Mouse (Mus musculus): ENCODE measurements around the gene Efna3. TPM values are rescaled to one million over a fixed set of nuclear protein-coding genes. Genes with fewer than 3 reads are reported as not detected.
A peak's percentile ranks its signal among the peaks of the same experiment; 100 is the strongest.

The Efna3 gene
- polyA plus RNA-seq, 2 experiments: 32.1 to 38.1 TPM

DNA sequence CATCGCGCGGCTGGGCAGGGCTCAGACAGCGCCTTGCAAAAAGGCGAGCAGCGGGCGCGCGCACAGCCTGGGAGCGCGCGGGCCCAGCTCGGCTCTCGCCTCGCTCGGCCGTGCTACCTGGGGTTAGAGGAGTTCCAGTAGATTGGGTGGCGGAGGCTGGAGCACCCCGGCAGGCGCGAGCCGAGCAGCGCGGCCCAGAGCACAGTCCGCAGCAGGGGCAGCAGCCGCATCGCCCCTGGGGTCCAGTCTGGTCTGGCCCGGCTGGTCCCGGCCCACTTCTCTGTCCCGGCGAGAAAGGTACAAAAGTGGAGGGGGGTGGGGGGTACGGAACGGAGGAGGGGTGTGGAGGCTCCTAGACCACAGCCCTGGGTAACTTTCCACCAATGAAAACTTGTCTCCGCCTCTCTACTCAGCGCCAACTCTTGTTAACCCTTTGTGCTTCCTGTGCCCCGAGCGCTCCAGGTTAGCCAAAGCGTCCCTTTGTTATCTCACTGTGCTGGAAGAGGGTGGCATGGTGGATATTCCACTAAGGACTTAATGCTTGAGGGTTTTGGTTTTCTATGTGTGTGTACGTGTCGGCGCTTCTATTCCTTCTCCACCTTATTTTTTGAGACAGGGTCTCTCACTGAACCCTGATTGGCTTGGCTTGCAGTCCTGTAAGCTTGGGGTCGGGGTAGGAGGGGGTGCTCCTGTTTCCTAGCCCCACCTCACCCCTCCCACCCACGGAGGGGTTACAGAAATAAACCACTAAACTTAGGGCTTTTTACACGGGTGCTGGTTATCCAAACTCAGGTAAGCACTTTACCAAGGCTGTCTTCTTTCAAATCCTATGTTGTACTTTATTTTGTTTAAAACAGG, 15.2 kb upstream of the Efna3 start, which contains the start of gene Efna4:
Efna4 (minus strand) TSS at position 308 of the 858 bp plus-strand sequence.
- ATAC-seq (ENCODE audit: low FRiP score, low read depth): peak; percentile 94
- H3K27me3 ChIP-seq (ENCODE audit: control insufficient read depth, insufficient read depth, low read length): no peaks in the 10 kb centered on the region
- H3K27ac ChIP-seq (replicated peaks; ENCODE audit: low read depth, low read length): peak within 1 kb of the TSS; percentile 92
- H3K4me1 ChIP-seq (ENCODE audit: control insufficient read depth, insufficient read depth, low read length): peaks cover 32% of the 10 kb centered on the region
- H3K4me3 ChIP-seq (replicated peaks; ENCODE audit: low read length): peak within 1 kb of the TSS; percentile 87
- 5% methylated on average over 39 of the region's 44 CpGs for WGBS
- H3K9ac ChIP-seq (ENCODE audit: low read depth, low read length, severe bottlenecking): peak within 1 kb of the TSS; percentile 94
- peaks cover 34% of the 10 kb centered on the region for H3K36me3 ChIP-seq (ENCODE audit: control insufficient read depth, insufficient read depth, low read length)
- TF ChIP-seq POLR2A (IDR thresholded peaks at IDR 0.05; ENCODE audit: borderline replicate concordance, extremely low read depth, insufficient read depth, insufficient read length): peak; percentile 60; the same call in 1 of the 2 replicates
- peak; percentile 94 for DNase-seq (ENCODE audit: low spot score)
- peak within 1 kb of the TSS; percentile 75 for H3K4me2 ChIP-seq (replicated peaks; ENCODE audit: low read depth, low read length, severe bottlenecking)
- no peaks in the 10 kb centered on the region for H3K9me3 ChIP-seq (ENCODE audit: control insufficient read depth, low read length)

- peak overlapping the region; percentile 92 for H3K27ac ChIP-seq (replicated peaks; ENCODE audit: low read depth, low read length)
- peaks cover 38% of the 10 kb centered on the region for H3K36me3 ChIP-seq (ENCODE audit: control insufficient read depth, insufficient read depth, low read length)
- no peak for ATAC-seq (ENCODE audit: low FRiP score, low read depth)
- peaks cover 38% of the 10 kb centered on the region for H3K4me1 ChIP-seq (ENCODE audit: control insufficient read depth, insufficient read depth, low read length)
- peak overlapping the region; percentile 94 for H3K9ac ChIP-seq (ENCODE audit: low read depth, low read length, severe bottlenecking)
- no peak for TF ChIP-seq POLR2A (IDR thresholded peaks at IDR 0.05; ENCODE audit: borderline replicate concordance, extremely low read depth, insufficient read depth, insufficient read length)
- H3K9me3 ChIP-seq (ENCODE audit: control insufficient read depth, low read length): no peaks in the 10 kb centered on the region
- under 1% methylated on average over 18 of the region's 21 CpGs for WGBS
- DNase-seq (ENCODE audit: low spot score): peak; percentile 5
- H3K4me3 ChIP-seq (replicated peaks; ENCODE audit: low read length): peak overlapping the region; percentile 87
- H3K27me3 ChIP-seq (ENCODE audit: control insufficient read depth, insufficient read depth, low read length): no peaks in the 10 kb centered on the region
- H3K4me2 ChIP-seq (replicated peaks; ENCODE audit: low read depth, low read length, severe bottlenecking): peak overlapping the region; percentile 75
Observed at GRCm38 (mm10) chr3:89337062-89337720, 14.4 kb upstream of the Efna3 start.

GRCm38 (mm10) chr3:89336529-89336928, 13.8 kb upstream of the Efna3 start:
- Histone ChIP-seq H3K4me2 (replicated peaks; ENCODE audit: low read depth, low read length, severe bottlenecking) (peak overlapping the region; percentile 75), H3K27ac (replicated peaks; ENCODE audit: low read depth, low read length) (no peak overlapping the region), H3K4me3 (replicated peaks; ENCODE audit: low read length) (peak overlapping the region; percentile 87), H3K36me3 (ENCODE audit: control insufficient read depth, insufficient read depth, low read length) (peaks cover 35% of the 10 kb centered on the region), H3K27me3 (ENCODE audit: control insufficient read depth, insufficient read depth, low read length) (no peaks in the 10 kb centered on the region), H3K9ac (ENCODE audit: low read depth, low read length, severe bottlenecking) (peak overlapping the region; percentile 94), H3K4me1 (ENCODE audit: control insufficient read depth, insufficient read depth, low read length) (peaks cover 38% of the 10 kb centered on the region), H3K9me3 (ENCODE audit: control insufficient read depth, low read length) (no peaks in the 10 kb centered on the region)
- WGBS: 19% methylated on average over 6 of the region's 6 CpGs
- ATAC-seq (ENCODE audit: low FRiP score, low read depth) (no peak), DNase-seq (ENCODE audit: low spot score) (no peak)
- TF ChIP-seq POLR2A (IDR thresholded peaks at IDR 0.05; ENCODE audit: borderline replicate concordance, extremely low read depth, insufficient read depth, insufficient read length): no peak

DNA sequence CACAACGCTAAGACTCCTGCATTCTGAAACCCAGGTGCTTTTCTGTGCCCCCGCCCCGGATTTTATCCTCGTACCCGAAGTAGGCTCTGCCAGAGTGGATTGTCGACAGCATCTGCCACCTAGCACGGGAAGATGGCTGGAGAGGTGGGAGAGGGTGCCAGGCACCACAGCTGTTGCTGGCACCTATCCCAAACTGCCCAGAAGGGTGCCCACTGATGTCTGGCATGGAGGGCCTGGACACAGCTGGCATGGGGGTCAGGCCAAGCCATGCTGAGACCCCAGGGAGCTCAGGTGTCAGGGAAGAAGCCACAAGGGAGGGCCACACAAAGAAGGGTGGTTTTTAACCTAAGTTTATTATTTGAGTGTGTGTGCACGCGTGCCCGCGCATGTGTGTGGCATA, 10.3 kb upstream of the Efna3 start:
- 48% methylated on average over 11 of the region's 11 CpGs for WGBS
- H3K9me3 ChIP-seq (ENCODE audit: control insufficient read depth, low read length): no peaks in the 10 kb centered on the region
- H3K4me2 ChIP-seq (replicated peaks; ENCODE audit: low read depth, low read length, severe bottlenecking): no peak overlapping the region
- DNase-seq (ENCODE audit: low spot score): no peak
- H3K4me3 ChIP-seq (replicated peaks; ENCODE audit: low read length): no peak overlapping the region
- peaks cover 28% of the 10 kb centered on the region for H3K36me3 ChIP-seq (ENCODE audit: control insufficient read depth, insufficient read depth, low read length)
- H3K27me3 ChIP-seq (ENCODE audit: control insufficient read depth, insufficient read depth, low read length): no peaks in the 10 kb centered on the region
- H3K4me1 ChIP-seq (ENCODE audit: control insufficient read depth, insufficient read depth, low read length): peaks cover 18% of the 10 kb centered on the region
- no peak overlapping the region for H3K27ac ChIP-seq (replicated peaks; ENCODE audit: low read depth, low read length)
- TF ChIP-seq POLR2A (IDR thresholded peaks at IDR 0.05; ENCODE audit: borderline replicate concordance, extremely low read depth, insufficient read depth, insufficient read length): no peak
- peak overlapping the region; percentile 22; the same call in 1 of the 2 replicates for H3K9ac ChIP-seq (ENCODE audit: low read depth, low read length, severe bottlenecking)
- no peak for ATAC-seq (ENCODE audit: low FRiP score, low read depth)

DNA sequence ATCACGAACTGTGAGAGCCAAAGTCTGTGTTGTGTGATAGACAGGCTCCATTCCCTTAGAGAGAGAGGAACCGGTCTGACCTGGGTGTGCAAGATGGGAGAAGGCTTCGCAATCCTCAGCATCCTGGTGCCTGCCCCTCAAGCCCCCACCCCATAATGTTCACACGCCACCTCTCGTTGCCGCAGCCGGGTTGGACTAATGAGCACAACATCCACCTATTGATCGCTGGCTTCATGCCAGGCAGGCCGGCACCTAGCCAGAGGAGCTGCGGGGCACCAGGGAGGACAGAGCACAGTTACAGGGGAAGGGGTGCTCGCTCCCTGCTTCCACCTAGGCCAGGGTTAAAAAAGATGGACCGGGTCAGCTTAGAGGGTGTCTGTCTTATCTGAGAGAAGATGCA, 9.7 kb upstream of the Efna3 start:
- no peak overlapping the region for H3K27ac ChIP-seq (replicated peaks; ENCODE audit: low read depth, low read length)
- H3K4me1 ChIP-seq (ENCODE audit: control insufficient read depth, insufficient read depth, low read length): peaks cover 18% of the 10 kb centered on the region
- no peak for TF ChIP-seq POLR2A (IDR thresholded peaks at IDR 0.05; ENCODE audit: borderline replicate concordance, extremely low read depth, insufficient read depth, insufficient read length)
- no peaks in the 10 kb centered on the region for H3K9me3 ChIP-seq (ENCODE audit: control insufficient read depth, low read length)
- H3K27me3 ChIP-seq (ENCODE audit: control insufficient read depth, insufficient read depth, low read length): no peaks in the 10 kb centered on the region
- H3K9ac ChIP-seq (ENCODE audit: low read depth, low read length, severe bottlenecking): no peak overlapping the region
- no peak for ATAC-seq (ENCODE audit: low FRiP score, low read depth)
- H3K4me3 ChIP-seq (replicated peaks; ENCODE audit: low read length): no peak overlapping the region
- DNase-seq (ENCODE audit: low spot score): no peak
- 23% methylated on average over 12 of the region's 12 CpGs for WGBS
- no peak overlapping the region for H3K4me2 ChIP-seq (replicated peaks; ENCODE audit: low read depth, low read length, severe bottlenecking)
- H3K36me3 ChIP-seq (ENCODE audit: control insufficient read depth, insufficient read depth, low read length): peaks cover 28% of the 10 kb centered on the region
